Mouse (Mus musculus) kidney, adult 2 months (tissue): ENCODE data around the gene Bcl11b. TPM values are rescaled to one million over a fixed set of nuclear protein-coding genes. Genes with fewer than 3 reads are reported as not detected.

Experiments used
- DNase-seq: peaks from one replicate; pipeline ENCODE4 v3.0.0; 2021
- H3K27ac ChIP-seq: fragments of 200-500 bp; 2 replicates; pipeline ENCODE4 v1.5.1; 2012; ENCODE audit warnings: low read depth, low read length, control low read depth, inconsistent platforms; ENCODE audit not compliant: insufficient read depth
- H3K27me3 ChIP-seq: fragments of 200-500 bp; replicated peaks from 2 replicates; pipeline ENCODE4 v1.6.1; 2012; ENCODE audit warnings: mild to moderate bottlenecking, moderate library complexity, low read length, inconsistent platforms; ENCODE audit not compliant: control insufficient read depth, insufficient read depth
- H3K36me3 ChIP-seq: fragments of 200-500 bp; 2 replicates; pipeline ENCODE4 v1.6.1; 2012; ENCODE audit warnings: mild to moderate bottlenecking, moderate library complexity, low read length, inconsistent platforms; ENCODE audit not compliant: control insufficient read depth, insufficient read depth
- H3K4me1 ChIP-seq: fragments of 200-500 bp; 2 replicates; pipeline ENCODE4 v1.6.1; 2011; ENCODE audit warnings: low read length; ENCODE audit not compliant: control insufficient read depth, insufficient read depth
- H3K4me3 ChIP-seq: fragments of 200-500 bp; 2 replicates; pipeline ENCODE4 v1.5.1; 2011; ENCODE audit warnings: mild to moderate bottlenecking, low read depth, low read length, control low read depth; ENCODE audit not compliant: insufficient read depth
- CTCF ChIP-seq: fragments of 200-500 bp; conservative IDR thresholded peaks from 2 replicates; pipeline ENCODE4 v1.5.1; 2011; ENCODE audit warnings: low read depth, mild to moderate bottlenecking, control low read depth, low read length, moderate library complexity, mixed read lengths; ENCODE audit not compliant: insufficient read depth, insufficient read length
- POLR2A ChIP-seq: fragments of 200-500 bp; IDR thresholded peaks from one replicate; pipeline ENCODE4 v1.6.1; 2011; ENCODE audit warnings: low read depth, low read length, control low read depth
- WGBS: fragments of 180-500 bp; shearing (Covaris S2); methylation state at CpG from one replicate; pipeline ENCODE4 v1.1.7; 2018; 5-methylcytosine and 5-hydroxymethylcytosine counted together
- polyA plus RNA-seq: library from polyadenylated mRNA; depleted of rRNA; stranded (reverse); fragments of >200 nt; gene quantifications from 2 replicates; pipeline ENCODE4 v1.2.3, GENCODE M21; 2012

Bcl11b gene
- polyA plus RNA-seq, 1 experiment, result 4.9 TPM

- H3K27me3 ChIP-seq, result no peaks in the 10 kb centered on the region
- no peak overlapping the region for H3K4me3 ChIP-seq
- DNase-seq, result no peak
- H3K36me3 ChIP-seq, result no peaks in the 10 kb centered on the region
- no peak overlapping the region for H3K27ac ChIP-seq
- no peaks in the 10 kb centered on the region for H3K4me1 ChIP-seq
- TF ChIP-seq CTCF, result no peak
- TF ChIP-seq POLR2A, result no peak
- 75% methylated on average over 15 of the region's 15 CpGs for WGBS
Observed at GRCm38 (mm10) chr12:108022835-108023615, 19.6 kb upstream of the Bcl11b start.

- TF ChIP-seq POLR2A, result no peak
- TF ChIP-seq CTCF, result no peak
- no peaks in the 10 kb centered on the region for H3K36me3 ChIP-seq
- H3K4me3 ChIP-seq, result no peak overlapping the region
- no peaks in the 10 kb centered on the region for H3K4me1 ChIP-seq
- no peak for DNase-seq
- H3K27ac ChIP-seq, result no peak overlapping the region
- H3K27me3 ChIP-seq, result no peaks in the 10 kb centered on the region
- 86% methylated on average over 12 of the region's 12 CpGs for WGBS
Observed at GRCm38 (mm10) chr12:108012003-108012402, 8.6 kb upstream of the Bcl11b start.

GRCm38 (mm10) chr12:108010346-108010745, 6.9 kb upstream of the Bcl11b start:
- no peak overlapping the region for H3K4me3 ChIP-seq
- no peak for DNase-seq

GRCm38 (mm10) chr12:108009156-108009555, 5.8 kb upstream of the Bcl11b start:
- WGBS, result 59% methylated on average over 4 of the region's 4 CpGs
- no peaks in the 10 kb centered on the region for H3K36me3 ChIP-seq
- DNase-seq, result no peak

More at GRCm38 (mm10) chr12:108010346-108010745, 6.9 kb upstream of the Bcl11b start:
- TF ChIP-seq POLR2A (no peak), CTCF (no peak)
- Histone ChIP-seq H3K4me1 (no peaks in the 10 kb centered on the region), H3K36me3 (no peaks in the 10 kb centered on the region), H3K27ac (no peak overlapping the region), H3K27me3 (no peaks in the 10 kb centered on the region)
- WGBS, result 52% methylated on average over 11 of the region's 11 CpGs

GRCm38 (mm10) chr12:108005816-108006626, 2.6 kb upstream of the Bcl11b start:
- no peaks in the 10 kb centered on the region for H3K4me1 ChIP-seq
- WGBS, result 3% methylated on average over 49 of the region's 56 CpGs
- no peak overlapping the region for H3K4me3 ChIP-seq
- no peaks in the 10 kb centered on the region for H3K36me3 ChIP-seq
- DNase-seq, result peak; percentile 63
- peak; percentile 41; the same call in 1 of the 2 replicates for TF ChIP-seq CTCF
- no peak for TF ChIP-seq POLR2A
- H3K27me3 ChIP-seq, result peaks cover 7% of the 10 kb centered on the region
- no peak overlapping the region for H3K27ac ChIP-seq

More at GRCm38 (mm10) chr12:108009156-108009555, 5.8 kb upstream of the Bcl11b start:
- TF ChIP-seq POLR2A, result no peak
- no peak for TF ChIP-seq CTCF
- Histone ChIP-seq H3K27me3 (peaks cover 5% of the 10 kb centered on the region), H3K4me1 (no peaks in the 10 kb centered on the region), H3K27ac (no peak overlapping the region), H3K4me3 (no peak overlapping the region)

GRCm38 (mm10) chr12:108005488-108005800, 2.0 kb upstream of the Bcl11b start:
- Histone ChIP-seq H3K27ac (no peak overlapping the region), H3K4me1 (no peaks in the 10 kb centered on the region), H3K4me3 (no peak overlapping the region), H3K27me3 (peaks cover 7% of the 10 kb centered on the region), H3K36me3 (no peaks in the 10 kb centered on the region)
- no peak for DNase-seq
- 27% methylated on average over 14 of the region's 14 CpGs for WGBS
- no peak for TF ChIP-seq POLR2A
- no peak for TF ChIP-seq CTCF
